Mouse (Mus musculus) monocyte, adult 5-6 weeks (primary cell): ENCODE results near the gene Tmem145. TPM values are rescaled to one million over a fixed set of nuclear protein-coding genes. Genes with fewer than 3 reads are reported as not detected.
A peak's percentile ranks its signal among the peaks of the same experiment; 100 is the strongest.
"Not testable (repeated sequence)": the region's sequence is repeated elsewhere in the genome, so short reads cannot be mapped to it uniquely, and the experiment has no call there.

Source experiments
- ATAC-seq: fragments of 153-309, 156-312 bp; replicated peaks from 2 replicates; pipeline ENCODE4 v1.8.0; 2017; ENCODE audit warnings: mild to moderate bottlenecking; ENCODE audit not compliant: low TSS enrichment, insufficient number of reproducible peaks, severe bottlenecking, poor library complexity, low FRiP score
- total RNA-seq: library from RNA; stranded (forward); fragments of 200-1000, 200-491, 200-594 nt; gene quantifications from 3 replicates; pipeline ENCODE4 v1.2.3, GENCODE M21; 2017

Gene Tmem145
- not detected in 3 replicates for total RNA-seq

DNA sequence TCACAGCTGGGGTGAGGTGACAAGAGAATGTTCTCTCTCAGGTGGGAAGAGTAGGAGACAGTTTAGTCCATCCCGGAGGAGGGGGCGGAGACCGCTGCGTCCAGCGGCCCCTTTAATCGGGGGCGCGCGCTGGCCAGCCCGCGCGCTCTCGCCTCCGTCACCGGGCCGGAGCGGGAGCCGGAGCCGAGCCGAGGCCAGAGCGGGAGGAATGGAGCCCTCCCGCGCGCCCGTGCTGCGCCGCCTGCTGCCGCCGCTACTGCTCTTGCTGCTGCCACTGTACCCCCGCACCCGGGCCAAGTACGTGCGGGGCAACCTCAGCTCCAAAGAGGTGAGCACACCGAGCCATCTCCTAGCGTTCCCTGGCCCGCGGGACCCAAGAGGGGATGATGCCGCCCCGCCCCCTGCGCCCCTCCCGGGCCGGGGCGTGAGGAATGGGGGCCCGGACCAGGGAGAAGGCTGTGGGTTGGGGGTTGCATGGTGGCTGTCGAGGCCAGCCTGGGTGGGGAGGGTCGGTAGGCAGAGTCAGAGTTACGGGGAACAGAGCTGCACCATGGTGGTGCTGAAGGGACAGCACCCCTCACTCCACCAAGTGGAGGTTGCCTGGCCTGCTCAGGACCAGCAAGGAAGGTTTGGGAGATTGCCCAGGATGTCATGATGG lies at the start of gene Tmem145:
Gene Tmem145, plus strand, starts transcription at position 151 of the 658 bp plus-strand sequence.
- ATAC-seq = peak; percentile 69

DNA sequence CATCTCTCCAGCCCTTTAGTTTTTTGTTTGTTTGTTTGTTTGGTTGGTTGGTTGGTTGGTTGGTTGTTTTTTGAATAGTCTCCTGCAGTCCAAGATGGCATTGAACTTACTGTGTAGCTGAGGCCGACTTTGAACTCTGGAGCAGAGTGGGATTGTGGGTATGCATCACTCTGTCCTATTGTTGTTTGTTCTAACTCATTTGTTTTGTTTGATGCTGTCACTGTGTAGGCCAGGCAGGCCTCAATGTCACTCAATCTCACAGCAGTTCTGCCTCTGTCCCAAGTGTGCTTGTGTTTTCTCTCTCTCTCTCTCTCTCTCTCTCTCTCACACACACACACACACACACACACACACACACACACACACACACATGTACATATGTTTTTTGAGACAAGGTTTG lies 44.0 kb upstream of the Tmem145 start:
- no peak for ATAC-seq

DNA sequence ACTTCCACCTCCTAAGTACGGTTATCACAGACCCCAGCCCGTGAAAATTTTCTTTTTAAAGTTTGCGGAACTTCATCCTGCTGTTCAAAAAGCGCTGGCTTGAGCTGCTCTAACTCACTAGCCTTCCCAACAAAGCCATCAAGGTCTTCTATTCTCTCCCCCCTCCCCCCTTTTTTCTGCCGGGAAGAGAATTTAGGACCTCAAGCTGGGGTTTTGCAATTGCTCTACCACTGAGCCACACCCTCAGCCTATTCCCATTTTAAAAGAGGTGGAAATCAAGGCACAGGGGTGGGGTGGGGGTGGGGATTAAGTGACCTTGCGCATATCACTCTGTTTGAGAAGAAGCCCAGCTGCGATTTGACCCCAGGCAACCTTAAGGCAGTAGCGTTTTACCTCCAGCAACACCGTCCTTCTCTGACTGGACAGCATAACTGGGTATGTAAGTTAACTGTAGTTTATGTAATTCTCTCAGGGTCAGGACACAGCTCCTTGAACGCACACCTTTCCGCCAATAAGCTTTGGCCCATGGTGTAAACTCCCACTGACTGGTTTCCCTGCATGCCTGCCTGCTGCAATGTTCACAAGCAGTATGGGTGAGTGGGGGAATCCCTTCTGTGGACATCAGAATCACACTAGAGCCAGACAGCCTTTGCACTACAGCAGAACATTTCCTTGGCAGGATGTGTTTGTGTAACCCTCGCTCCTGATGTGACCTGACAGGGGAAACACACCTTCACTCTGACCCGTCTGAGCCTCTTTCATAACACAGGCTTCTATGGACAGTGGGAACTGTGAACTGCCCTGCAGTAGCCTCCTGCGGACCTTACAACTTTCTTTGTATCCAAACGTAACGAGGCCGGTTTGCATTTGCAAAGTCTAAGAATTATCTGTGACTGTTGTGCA lies 41.7 kb upstream of the Tmem145 start:
- ATAC-seq = no peak

DNA sequence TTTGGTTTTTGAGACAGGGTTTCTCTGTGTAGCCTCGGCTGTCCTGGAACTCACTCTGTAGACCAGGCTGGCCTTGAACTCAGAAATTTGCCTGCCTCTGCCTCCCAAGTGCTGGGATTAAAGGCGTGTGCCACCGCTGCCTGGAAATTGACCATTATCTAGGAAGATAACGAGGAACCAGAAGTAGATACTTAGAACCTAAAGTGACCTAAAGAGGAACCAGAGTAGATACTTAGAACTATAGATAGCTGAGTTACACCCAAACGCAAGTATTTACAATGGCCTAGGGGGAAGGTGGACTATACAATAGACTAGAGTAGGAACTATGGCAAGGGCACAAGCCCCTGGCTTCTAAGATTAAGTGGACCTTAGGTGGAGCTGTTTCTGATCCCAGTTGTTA lies 40.2 kb upstream of the Tmem145 start:
- not testable (repeated sequence) for ATAC-seq

DNA sequence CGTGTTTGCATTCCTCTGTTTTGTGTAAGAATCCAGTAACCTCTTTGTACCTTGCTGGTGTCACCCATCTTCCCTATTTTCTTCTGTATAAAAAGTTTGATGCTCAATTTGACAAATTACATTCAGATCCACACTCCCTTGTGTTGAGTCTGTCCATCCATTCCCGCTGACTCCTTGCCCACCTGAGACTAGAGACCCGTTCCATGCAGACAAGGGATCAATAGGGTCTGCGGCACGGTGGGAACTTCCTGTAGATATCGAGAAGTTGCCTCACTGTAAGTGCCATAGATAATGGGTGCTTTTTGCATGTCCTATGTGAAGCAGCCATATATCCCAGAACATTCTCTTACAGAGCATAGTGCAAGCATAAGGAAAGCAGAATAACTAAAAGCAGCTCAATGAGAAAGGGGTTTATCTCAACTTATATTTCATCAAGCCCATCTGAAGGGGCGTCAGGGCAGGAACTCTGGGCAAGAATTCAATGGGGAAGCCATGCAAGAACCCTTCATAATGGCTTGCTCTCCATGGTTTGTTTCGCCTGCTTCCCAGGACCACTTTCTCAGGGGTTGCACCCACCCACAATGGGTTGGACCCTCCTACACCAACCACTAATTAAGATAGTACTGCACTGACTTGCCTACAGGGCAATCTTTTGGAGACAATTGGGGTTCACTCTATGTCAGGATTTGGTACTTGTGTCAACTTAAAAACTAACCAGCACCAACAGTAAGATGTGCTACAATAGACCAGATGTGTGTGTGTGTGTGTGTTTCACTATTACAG lies 39.5 kb upstream of the Tmem145 start:
- no peak for ATAC-seq

DNA sequence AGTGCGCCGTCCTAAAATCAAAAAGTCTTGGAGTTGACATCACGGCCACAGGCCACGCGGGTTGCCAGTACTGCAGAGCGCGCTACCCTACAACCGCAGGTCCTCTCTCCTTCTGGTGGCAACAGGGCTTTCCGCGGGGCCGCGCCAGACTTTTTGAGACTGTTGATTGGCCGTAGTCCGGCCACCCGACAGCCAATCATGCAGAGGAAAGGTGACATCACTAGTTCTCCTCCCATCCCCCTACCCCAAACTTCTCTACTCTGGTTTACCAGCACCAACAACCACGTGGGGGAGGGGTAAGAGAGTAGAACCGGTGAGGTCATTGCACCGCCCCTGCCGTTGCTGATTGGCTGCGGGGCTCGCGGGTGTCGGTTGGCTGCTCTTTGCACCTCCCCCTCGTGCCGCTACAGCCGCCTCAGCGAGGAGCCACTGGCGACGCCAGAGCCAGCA lies 38.6 kb upstream of the Tmem145 start, which contains the start of gene Cic:
Gene Cic, plus strand, starts transcription at position 404 of the 450 bp plus-strand sequence.
- ATAC-seq = peak; percentile 77

DNA sequence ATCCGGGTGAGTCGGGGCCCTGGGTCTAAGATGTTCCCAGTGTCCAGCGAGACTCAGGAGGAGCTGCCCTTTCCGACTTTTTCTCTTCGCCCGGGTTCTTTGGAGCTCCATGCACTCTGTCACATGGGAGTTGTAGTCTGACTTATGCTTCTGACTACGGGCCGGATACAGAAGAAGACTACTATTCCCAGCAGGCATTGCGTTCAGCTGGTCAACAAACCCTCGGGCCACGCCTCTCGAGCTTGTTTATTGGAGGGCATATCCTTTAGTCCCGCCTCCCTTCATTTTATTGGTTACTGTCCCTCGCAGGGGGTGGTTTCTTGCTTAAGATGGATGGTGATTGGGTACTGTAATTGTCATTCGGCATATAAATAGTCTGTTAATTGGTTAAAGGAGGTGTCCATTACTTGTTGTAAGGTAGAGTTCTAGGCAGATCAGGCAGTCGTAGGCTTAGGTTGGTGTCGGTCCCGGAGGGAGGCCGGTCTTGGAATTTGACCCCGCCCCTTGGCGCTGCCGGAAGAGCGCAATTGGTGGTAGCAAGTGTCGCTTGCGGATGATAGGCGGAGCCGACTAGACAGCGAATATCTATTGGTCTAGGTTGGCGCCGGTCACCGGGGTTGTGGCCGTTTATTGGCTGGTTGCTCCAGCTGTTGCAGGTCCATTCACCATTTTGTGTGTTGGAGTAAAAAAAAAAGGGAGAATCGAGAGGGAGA lies 38.0 kb upstream of the Tmem145 start:
- ATAC-seq = peak; percentile 82

DNA sequence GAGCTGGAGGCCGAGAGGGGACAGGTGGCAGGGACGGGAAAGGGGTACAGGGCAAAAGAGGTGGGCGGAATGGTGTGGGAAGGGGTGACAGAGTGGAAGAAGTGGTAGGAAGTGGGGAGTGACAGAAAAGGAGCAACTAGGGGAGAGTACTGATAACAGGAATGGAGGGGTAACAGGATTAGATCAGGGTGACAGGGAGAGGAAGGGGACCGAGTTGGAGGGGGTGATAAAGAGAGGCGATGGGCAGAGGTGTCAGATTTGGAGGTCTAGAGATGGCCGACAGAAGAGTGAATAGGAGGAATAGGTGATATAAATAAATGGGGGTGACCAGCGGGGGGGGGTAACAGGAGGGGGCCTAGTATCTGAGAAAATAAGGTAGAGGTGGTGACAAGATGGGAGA lies 37.3 kb upstream of the Tmem145 start:
- ATAC-seq = no peak

DNA sequence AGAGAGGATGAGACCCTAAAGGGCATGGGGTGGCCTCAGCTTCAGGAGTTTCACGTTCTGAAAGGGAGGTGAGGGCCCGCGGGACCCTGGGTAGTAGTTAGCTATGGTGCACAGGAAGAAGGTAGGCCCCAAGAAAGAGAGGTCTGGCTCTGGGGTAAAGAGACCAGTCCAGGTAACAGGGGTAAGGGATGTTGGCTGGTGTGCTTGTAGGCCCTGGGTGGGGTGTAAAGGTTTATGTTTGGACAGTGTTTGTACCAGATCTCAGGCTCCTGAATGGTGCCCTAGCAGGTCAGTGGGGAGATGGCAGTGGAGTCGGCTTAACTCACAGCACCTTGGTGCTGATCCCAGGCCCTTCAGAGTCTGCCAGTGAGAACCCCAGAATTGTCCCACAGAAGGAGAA lies 36.9 kb upstream of the Tmem145 start:
- ATAC-seq = no peak

DNA sequence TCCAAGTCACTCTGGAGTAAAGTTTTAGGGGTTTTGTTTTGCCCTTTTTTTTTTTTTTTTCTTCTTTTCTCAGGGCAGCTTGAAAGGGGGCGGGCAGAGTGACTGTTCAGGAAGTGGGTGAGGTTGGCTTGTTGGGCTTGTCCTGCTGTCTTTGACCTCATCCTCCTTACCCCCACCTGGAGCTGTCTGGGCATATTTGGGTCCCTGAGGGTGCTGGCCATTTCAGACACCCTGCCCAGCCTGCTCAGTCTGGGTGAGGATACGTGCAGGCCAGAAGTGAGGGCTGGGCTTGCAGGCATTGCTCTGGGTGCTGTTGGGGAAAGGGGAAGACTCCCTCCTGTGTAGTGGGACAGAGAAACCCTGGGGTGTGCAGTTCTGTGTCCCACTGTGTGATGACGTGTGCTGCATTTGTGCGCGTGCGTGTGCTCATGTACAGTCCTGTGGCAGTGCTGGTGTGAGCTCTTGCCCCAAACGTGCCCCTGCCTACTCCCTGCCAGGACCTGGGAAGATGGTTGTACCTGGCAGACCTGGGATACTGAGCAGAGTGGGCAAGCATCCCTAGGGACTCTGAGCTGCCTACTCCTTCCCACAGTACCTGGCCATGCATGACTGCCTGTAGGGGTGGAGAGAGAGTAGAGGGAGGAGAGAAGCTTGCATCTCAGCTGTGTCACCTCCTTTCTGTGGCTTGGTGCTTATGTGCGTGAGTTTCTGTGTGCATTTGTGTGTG lies 36.2 kb upstream of the Tmem145 start:
- ATAC-seq = no peak

DNA sequence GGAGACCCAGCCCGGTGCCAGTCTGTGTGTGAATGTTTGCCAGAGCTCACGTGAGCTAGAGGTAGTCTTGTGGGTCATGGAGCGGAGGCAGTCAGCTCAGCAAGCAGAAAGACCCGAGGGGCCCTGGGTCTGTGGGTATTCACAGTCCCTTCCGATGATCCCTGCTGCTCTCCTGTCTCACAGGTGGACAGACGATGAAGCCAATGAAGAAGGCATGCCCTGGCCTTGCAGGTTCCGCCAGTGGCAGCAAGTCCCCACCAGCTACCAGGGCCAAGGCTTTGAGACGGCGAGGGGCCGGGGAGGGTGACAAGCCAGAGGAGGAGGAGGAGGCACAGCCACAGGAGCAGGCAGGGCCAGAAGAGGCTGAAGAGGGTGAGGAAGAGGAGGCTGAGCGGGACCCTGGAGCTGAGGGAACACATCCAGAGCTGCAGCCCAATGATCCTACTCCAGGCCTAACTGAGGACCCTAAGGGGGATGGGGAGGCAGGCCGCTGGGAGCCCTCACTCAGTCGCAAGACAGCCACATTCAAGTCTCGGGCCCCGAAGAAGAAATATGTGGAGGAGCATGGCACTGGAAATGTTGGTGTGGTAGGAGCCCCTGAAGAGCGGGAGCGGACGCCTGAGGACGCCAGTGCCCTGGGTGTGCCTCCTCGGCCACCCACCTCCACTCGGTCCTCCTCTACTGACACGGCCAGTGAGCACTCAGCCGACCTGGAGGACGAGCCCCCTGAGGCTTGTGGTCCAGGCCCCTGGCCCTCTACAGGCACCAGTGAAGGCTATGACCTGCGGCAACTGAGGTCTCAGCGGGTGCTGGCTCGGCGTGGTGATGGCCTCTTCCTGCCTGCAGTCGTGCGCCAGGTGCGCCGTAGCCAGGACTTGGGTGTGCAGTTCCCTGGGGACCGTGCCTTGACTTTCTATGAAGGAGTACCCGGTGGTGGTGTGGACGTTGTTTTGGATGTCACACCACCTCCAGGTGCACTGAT lies 35.0 kb upstream of the Tmem145 start:
- ATAC-seq = no peak

DNA sequence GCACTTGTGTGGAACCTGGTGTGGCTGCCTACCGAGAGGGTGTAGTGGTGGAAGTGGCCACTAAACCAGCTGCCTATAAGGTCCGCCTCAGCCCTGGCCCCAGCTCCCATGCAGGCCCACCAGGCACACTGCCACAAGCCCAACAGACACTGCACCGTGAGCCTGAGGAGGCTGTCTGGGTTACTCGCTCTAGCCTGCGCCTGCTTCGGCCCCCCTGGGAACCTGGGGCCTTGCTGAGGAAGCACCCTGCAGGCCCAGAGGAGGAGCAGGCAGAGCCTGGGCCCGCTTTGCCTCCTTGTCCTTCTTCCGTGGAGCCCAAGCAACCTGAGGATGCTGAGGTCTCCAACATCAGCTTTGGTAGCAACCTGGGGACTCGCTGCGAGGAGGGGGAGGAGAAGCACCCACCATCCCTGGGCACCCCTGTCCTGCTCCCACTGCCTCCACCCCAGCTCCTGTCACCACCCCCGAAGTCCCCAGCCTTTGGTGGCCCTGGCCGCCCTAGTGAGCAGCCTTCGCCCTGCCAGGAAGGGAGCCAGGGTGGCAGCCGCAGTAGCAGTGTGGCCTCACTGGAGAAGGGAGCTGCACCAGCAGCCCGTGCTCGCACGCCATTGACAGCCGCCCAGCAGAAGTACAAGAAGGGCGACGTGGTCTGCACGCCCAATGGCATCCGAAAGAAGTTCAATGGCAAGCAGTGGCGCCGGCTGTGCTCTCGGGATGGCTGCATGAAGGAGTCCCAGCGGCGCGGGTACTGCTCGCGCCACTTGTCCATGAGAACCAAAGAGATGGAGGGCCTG lies 34.1 kb upstream of the Tmem145 start:
- no peak for ATAC-seq

DNA sequence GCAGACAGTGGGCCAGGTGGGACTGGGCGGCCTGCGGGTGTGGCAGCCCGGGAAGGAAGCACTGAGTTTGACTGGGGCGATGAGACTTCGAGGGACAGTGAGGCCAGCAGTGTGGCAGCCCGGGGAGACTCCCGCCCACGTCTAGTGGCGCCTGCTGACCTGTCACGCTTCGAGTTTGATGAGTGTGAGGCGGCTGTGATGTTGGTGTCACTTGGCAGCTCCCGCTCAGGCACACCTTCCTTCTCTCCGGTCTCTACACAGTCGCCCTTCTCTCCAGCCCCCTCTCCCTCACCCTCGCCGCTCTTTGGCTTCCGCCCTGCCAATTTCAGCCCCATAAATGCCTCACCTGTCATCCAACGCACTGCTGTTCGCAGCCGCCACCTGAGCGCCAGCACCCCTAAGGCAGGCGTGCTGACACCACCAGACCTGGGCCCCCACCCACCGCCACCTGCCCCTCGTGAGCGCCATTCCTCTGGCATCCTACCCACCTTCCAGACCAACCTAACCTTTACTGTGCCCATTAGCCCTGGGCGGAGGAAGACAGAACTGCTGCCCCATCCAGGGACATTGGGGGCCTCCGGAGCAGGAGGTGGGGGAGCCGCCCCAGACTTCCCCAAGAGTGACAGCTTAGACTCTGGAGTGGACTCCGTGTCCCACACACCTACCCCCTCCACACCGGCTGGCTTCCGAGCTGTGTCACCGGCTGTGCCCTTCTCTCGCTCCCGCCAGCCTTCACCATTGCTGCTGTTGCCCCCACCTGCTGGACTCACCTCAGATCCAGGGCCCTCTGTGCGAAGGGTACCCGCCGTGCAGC lies 33.3 kb upstream of the Tmem145 start:
- no peak for ATAC-seq

DNA sequence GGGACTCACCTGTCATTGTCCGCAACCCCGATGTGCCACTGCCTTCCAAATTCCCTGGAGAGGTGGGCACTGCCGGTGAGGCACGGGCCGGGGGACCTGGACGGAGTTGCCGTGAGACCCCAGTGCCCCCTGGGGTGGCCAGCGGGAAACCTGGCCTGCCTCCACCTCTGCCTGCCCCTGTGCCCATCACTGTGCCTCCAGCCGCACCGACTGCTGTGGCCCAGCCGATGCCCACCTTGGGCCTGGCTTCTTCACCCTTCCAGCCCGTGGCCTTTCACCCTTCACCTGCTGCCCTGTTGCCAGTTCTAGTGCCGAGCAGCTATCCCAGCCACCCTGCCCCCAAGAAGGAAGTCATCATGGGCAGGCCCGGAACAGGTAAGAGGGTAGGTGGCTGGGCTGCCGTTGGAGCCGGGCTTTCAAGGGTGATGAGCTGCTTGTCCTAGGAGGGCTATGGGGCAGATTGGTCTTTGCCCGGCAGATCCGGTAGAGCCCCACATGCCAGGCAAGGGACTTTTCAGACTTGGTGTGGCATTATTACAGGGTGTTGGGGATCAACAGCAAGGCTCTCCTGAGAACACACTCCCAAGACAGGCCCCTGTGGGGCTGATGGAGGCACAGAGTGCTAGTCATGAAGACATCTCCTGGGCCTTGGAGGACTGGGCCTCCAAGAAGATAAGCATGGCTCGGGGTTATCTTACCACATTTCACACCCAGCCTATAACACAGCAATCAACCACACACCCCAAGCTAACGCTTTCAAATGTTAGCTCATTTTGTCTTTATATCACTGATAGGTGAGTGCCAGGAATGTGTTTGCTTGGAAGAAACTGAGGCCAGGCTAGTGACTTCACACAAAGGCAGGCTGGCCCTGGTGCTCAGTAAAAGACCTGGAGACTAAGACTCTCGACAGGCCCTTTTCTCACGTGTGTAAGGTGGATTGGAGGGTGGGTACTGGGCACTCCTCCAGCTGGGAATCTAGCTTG lies 32.4 kb upstream of the Tmem145 start:
- no peak for ATAC-seq
